Mouse (Mus musculus) cerebellum, adult 18-20 months (tissue): ENCODE data around the gene Gse1.
A peak's percentile ranks its signal among the peaks of the same experiment; 100 is the strongest.

Source experiments
- DNase-seq, 2 experiments: peaks; one replicate each; pipeline ENCODE4 v3.0.0; 2021

The Gse1 gene

DNA sequence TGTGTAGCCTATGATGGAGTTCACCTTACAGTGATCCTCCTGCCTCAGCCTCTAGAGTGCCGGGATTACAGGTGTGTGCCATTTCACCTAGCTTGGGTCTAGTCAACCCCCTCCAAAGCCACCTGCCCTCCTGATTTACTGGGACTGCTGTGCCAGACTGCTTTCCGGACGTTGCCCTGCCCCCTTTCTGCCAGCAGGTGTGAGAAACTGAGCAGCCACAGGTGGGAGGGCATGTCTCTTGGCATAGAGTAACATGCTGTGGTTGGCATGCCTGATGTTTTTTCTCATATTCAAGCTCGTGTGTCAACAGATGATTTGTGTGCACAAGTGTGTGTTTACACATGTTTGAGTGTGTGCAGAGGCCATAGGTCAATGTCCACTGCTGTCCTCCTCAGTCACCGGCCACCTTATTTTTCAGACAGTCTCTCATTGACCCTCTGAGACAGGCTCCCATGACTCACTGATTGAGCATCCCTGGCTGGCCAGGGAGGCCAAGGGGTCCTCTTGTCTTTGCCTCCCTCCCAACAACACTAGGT lies 15.7 kb downstream of the Gse1 start:
- no peak for DNase-seq

DNA sequence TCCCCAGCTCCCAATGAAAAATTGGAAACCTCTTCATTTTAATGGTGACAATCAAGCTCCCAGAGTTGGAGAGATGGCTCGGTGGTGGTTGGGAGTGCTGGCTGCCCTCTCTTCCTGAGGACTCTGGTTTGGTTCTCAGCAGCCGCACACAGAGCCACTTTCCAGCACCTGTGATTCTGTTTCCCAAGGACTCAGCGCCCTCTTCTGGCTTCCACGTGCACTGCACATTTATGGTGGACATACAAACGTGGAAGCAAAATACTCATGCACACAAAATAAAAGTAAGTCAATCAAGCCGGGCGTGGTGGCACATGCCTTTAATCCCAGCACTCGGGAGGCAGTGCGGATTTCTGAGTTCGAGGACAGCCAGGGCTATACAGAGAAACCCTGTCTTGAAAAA lies 16.3 kb downstream of the Gse1 start:
- DNase-seq, result no peak

DNA sequence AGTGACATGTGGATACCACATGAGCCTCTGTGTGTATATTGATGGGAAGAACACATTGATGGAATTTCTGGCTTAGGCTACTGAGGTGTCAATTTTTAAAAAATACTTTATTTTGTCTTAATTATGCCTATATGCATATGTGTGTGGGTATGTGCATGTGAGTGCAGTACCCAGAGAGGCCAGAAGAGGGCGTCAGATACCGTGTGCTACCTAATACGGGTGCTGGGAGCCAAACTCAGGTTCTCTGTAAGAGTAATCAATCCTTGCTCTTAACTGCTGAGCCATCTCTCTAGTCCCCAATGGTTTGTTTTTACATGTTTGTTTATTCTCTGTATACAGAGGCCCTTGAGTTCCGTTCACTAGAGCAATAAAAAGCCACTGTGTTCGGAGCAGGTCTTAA lies 19.4 kb downstream of the Gse1 start:
- DNase-seq, result no peak

DNA sequence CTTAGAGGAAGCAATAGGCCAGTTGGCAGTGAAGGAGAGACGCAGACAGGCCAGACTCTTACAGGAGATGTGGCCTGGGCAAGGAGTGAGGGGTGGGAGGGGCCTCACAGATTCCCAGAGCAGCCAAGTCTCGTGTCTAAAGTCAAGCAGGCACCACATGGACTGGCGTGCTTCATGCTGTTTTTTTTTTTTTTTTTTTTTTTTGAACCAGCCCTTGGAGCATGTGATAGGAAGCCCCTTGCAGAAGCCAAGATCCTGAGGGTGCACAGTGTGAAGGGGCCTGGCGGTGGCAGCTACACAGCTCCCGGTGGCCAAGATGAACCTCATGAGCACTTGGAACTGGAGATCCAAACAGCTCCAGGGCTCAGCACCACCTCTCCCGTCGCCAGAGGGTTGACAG lies 19.8 kb downstream of the Gse1 start:
- DNase-seq, result no peak

DNA sequence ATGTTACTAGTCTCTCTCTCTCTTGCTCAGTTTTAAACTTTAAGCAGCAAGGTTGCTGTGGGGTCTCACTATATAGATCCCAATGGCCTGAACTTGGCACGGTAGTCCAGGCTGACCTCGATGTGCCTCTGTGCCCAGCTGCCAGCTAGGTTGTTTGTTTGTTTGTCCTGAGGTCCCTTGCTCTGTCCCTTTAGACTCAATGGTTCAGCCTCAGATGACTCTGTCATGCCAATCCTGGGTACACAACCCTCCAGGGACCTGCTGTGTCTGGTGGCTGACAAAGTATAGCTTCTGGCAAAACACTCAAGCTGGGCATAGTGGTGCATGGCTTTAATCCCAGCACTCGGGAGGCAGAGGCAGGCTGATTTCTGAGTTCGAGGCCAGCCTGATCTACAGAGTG lies 20.2 kb downstream of the Gse1 start:
- no peak for DNase-seq

DNA sequence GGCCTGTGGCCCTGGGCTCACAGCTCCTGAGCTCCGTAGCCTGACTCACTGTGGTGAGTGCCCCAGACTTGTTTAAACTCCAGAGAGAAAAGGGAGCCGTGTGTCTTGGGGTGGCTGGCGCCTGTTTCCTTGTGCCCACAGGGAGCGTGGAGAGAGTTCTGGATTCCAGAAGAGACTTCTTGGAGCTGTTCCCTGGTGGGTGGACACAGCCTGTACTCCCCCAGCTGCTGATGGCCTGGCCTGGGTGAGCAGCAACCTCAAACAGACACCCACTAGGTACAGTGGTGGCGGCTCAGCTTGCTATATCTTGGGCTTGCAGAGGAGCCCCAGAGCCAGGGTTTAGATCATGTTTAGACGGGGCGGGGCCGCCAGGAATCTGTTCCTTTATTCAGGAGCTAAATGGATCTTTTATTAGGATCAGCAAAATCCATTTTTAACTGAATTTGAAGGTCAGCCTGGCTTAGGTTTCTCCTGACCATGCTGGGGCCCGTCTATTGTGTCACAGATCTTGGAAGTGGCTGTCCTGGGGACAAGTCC lies 21.6 kb downstream of the Gse1 start:
- DNase-seq, result no peak

DNA sequence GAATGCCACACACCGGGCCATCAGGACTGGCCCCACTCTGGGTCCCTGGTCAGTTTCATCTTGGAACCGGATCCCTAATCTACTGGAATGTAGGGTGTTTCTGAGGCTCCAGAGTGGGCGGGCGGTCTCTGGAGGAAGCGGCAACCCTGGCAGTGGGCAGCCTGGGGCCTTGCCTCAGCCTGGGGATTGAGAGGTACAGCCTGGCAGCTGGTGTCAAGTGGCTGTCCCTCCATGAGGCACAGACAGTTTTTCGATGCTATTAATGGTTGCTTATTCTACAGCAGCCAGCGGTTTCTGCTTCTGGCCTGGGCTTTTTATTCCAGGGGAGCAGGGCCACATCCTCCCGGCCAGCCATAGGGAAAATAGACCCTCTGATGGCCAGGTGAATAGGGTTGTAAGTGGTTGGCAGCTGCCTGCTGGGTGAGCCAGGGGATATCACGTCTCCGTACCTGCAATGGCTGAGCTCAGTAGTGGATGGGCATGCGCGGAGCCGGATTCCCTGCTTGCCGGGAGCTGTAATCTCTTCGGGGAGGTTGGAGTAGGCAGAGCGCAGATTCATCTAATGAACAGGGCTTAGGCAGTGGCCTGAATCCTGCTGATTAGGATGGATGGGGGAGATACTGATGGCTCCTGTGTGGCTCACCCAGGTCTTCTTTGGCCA lies 22.6 kb downstream of the Gse1 start:
- no peak for DNase-seq

DNA sequence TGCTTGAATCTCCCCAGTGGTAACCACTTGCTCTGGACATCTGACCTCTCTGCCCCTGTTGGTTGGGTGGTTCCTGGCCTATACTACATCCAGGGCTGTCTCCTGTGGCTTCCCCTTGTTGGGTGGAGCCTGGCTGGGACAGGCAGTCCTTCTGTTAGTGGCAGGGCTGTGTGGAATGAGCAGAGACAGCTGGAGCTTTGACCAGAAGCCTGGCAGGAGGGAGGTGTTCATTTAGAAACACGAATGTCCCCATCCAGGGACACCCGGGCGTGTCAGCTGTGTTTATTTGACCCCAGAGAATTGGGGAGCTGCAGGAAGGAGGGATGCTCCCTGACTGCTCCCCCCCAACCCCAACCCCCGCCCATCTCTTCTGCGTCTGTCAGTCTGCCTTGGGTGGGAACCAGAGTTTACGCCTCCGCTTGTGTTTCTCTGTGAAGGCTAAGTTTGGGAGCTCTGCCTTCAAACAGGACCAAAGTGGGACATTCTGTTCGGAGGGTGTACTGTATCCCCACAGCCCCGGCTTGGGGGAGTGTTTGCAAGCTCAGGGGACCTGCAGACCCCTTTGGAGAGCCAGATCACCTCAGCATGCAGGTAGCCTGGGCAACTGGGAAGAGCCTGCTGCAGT lies 23.3 kb downstream of the Gse1 start:
- DNase-seq, result no peak

DNA sequence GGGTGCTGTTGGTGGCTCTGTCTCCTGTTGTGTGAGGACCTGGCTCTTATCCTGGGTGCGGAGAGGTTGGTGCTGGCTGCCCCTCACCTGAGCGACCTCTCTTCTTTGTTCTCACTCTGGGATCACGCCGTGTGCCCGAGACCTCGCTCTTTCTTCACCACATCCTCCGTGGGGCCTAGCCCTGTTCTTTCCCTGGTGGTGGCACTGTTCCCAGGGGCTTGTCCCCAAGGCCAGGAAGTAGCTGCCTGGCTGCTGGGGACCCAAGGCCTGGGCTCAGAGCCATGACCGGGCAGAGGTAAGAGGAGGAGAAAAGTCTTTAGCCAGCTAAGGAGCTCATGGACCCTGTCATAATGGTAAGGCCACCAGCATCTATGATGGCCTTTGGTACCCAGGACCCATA lies 25.4 kb downstream of the Gse1 start:
- DNase-seq, result no peak

DNA sequence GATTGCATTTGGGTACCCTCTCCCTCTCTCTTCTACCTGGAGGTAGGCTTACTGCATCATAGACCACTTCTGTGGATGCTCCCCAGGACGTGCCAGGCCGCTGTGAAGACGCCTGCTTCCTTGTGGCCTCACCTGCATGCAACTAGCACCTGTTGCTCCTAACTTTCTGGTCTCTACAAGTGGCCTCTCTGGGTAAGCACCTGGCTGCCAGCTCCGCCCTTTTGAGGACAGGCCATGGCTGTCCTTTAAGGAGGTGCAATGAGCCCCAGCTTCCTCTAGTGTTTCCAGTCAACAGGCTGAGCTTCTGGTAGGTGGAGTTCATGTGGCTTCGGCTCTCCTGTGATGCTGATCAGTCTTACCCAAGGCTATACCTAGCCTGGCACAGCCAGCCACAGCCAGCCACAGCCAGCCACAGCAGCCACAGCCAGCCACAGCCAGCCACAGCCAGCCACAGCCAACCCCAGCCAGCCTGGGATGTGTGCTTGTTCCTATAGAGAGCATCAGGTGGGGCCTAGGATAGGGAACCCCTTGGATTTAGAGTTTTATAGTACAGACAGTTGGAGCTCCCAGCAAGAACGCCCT lies 27.2 kb downstream of the Gse1 start:
- no peak for DNase-seq

DNA sequence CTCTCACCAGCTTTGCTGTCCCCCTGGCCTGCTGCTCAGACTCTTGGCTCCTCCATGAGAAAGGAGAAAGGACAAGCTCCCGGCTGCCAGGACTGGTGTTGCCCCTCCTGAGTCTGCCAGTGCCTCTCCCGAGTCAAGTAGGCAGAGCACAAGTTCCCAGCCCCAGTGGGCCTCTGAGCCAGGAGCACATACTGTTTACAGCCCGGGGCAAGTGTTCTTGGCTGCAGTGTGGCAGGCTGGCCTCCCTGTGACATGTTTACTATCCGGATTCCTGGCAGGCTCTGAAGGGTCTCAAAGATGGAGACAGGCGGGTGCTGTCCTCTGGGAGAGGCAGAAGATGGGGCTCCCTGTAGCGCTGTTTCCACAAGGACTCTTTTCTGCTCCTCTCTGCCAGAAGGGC lies 28.7 kb downstream of the Gse1 start:
- DNase-seq, result no peak

DNA sequence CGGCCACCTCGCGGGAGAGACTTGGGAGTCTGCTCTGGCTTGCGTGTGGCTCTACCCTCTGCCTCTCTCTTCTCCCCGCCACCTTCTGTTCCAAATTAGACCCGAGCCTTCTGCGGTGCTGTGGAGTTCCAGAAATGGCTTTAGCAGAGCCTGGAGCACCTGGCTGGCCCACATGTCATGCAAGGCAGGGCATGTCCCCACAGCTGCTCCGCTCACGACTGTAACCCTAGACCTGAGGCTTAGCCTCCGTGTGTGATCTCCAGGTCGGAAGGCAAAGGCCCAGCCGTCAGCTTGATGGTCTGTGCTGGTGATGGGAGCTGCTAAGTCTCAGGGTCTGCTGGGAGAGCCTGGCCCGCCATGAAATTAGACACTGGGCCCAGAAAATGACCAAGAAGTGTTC lies 30.9 kb downstream of the Gse1 start:
- no peak for DNase-seq

DNA sequence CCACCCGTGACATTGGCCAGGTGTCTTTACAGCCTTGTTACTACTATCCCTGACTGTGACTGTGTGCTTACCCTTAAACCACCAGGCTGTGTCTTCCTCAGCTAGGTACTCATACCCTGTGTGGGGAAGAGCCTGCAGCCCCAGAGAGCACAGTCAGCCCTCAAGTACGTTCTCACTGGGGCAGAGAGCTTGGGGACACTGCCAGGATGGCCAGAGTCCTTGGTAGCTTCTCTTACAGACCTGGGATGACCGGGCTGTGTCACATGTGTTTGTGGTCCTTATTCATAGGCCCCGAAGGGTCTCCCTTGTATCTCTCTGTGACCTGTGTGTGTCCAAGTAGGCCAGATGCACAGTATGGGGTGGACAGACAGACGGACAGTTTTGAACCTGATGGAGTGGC lies 32.4 kb downstream of the Gse1 start:
- no peak for DNase-seq

DNA sequence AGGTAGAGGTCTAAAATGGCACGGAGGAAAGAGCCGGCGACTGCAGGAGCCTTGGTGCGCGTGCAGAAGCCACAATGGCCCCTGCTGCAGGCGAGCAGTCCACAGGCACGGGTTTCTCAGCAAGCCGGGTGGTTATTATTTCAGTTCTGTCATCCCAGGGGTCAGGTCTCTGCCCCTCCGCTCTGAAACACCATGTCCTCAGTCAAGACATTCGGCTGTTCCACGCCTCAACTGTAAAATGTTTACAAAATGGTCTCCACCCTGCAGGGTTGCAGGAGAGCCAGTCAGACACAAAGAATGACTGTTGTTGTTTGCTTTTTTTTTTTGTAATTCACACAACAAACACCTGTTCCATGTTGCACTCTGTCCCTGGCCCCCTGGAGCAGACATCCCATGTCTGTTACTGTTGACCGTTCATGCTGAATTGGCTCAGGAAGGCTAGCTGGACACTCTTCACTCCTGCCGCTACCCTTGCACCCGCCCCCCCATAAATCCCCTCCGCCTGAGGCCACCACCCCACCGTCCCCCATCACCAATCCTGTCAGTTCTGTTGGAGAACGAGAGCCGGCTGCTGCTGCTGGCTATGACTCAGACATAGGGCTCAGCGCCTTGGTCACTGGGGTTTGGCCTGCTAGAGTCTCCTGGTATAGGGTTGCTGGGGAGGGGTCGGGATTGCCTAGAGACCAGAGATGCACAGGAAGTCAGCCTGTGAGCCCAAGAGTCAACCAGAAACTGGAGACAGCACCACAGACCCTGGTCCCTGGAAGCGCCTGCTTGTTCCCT lies 33.3 kb downstream of the Gse1 start:
- DNase-seq, result no peak

DNA sequence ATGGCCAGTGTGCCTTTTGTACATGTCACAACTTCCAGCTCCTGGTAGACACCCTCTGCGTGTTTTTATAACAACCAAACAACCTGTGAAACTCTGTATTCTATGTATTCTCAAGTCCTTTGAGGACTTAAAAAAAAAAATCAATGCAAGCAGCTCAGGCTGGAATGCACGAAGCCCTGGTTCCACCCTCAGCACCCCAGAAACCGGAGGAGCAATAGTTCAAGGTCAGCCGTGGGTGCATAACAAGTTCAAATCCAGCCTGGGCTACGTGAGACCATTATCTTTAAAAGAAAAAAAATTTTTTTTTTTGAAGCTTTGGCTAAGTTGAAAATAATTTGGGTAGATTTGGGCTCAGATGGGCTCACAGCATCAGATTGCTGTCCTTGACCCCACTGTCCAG lies 35.6 kb downstream of the Gse1 start:
- DNase-seq, result no peak

DNA sequence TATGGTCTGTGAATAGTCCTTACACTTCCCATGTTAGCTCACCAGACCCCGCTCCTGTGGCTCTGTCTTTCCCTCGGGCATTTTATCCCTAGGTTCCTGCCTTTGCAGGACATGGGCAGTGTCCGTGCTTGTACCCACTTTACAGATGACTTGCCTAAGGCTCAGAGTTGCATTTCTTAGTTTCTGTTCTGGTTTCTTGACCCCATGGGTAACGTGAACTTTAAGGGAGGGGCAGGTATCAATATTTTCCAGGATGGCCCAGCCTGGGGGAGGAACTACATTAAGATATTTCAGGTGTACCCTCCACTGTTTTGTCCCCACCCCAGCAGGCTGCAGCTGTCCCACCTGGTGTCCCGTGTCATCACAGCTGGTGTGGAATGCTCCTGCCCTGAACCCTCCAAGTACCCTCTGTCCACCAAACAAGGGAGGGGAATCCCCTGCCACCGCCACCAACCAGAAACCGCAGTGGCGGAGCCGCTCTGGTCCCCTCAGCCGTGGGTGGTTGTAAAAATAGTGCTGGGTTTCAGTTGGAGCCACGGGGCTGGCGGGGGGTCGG lies 36.2 kb downstream of the Gse1 start:
- DNase-seq, result no peak

DNA sequence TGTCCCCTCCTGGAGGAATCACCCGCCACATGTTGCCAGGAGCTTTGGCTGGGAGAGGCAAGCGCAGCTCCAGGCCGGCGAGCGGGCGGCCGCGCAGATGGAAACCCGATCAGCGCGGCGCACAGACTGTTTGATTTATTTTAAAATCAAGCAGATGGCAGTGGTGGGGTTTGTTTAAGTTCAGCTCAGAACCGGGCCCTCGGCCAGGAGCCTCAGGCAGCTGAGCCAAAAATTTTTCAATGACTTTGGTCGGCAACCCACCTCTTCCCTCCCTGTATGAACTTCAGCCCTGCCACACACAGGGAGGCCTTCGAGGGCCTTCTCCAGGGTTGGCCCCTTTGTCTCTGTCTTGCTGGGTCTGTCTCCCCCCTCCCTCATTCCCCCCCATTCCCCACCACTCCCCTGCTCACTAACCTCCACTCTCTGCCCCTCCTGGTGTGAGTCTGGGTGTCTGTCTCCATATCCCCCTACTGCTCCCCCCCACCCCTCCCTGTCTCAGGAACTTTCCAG lies 36.7 kb downstream of the Gse1 start:
- peak; percentile 60 to 69 for DNase-seq

DNA sequence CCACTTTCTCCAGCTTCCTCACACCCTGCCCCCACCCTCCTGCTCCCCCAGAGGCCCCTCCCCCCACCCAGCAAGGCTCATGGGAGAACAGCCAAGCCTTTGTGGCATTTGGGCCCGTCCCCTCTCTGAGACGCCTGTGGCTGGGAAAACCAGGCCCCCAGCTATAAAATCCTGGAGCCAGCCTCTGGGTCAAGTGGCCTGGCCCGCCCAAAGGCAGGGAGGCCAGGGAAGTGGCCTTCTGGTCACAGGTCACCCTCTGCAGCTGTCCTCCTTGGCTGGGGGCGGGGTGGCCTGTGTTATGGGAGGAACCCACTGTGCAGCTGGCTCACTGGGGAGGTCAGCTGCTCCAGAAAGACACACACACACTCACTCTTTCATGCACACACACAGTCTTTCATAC lies 37.2 kb downstream of the Gse1 start:
- DNase-seq, result peak in 1 of 2 experiments; percentile 38

DNA sequence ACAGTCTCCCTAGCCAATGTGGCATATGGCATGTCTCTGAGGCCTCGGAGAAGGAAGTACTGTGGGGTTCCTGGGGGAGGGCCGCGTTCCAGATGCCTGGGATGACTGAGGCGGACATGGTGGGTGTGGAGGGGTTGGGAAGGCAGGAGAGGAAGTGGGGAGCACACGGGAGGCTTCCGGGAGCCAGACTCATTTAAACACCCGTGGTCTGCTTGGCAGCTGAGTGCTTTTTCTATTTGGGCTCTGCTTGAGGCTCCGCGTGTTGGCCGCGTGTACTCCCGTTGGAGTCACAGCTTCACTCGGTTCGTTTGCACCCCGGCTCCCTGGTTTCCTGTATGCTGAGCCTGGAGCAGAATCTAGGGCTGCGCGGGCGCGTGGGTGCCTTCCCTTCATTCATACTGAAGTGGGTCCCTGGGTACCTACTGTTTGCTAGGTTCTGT lies 40.3 kb downstream of the Gse1 start:
- DNase-seq, result peak in 1 of 2 experiments; percentile 41

DNA sequence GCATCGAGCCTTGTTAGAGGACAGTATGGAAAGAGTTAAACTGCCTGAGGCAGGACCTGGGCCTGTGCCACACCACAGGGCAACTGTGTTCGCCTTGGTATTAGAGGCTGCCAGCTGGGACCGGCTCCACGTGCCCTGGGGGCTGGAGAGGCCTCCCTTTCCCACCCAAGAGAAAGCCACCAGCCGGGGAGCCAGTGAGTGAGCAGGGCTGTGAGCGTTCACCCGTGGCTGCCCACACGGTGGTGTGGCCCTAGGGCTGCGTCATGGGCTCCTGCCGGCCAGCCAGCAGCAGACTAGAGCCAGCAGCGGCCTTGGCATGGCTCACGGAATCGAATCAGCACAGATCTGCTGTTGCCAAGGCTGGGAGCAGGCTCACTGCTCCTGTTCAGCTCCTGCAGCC lies 42.2 kb downstream of the Gse1 start:
- DNase-seq, result peak; percentile 69 to 71

DNA sequence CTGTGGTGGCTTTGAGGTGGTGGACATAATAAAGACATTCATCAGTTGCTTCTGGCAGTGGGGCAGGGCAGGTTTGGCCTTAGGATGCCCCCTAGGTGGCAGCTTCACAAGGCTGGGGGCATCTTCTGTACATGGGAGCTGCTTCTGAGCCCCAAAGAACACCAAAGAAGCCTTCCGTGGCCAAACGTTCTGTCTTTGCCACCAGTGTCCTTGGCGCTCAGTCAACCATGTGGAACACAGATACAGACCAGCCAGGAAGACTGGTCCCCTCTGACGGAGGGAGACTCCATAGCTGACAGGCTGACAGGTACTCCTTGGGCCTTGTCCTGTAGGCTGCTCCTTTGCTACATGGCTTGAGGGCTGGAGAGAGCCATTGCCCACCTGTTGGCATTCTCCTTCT lies 45.2 kb downstream of the Gse1 start:
- DNase-seq, result no peak

DNA sequence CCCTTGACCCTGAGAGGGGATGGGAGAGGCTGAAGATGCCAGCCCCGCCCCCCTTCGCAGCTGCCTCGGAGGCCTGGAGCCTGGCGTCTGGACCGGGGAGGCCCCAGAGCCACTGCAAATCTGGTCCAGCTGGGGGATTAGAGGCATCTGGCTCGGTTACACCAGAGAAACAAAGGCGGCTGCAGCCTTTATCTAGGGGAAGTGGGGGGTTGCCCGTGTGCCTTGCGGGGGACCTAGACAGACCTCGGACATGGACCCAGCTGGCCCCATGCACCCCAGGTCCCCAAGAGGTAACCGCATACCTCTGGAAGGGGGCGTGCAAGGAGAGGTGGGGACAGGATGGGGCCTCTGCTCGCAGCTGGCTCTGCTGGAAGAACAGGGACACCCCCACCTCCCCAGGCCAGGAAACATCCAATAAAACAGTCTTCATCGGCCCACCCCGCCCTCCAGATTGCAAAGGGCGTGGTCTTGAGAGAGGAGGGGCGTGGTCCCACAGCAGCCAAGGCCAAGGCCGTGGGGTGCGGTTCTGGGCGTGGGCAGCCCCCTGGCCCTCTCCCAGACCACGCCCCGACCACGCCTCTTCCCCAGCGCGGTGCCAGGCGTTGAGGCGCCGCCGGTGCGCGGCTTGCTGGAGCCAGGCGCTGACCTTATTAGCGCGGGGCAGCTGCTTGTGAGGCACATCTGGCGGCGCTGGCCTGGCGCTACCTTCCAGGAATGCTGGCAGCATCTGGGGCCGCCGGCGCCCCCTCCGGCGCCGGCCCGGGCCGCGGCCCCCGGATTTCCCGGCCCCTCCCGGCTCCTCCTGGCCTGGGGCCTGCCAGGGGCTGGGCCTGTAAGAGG lies 48.0 kb downstream of the Gse1 start:
- no peak for DNase-seq
